Mouse (Mus musculus): Measurements from ENCODE around the gene Gm10147. TPM values are rescaled to one million over a fixed set of nuclear protein-coding genes. Genes with fewer than 3 reads are reported as not detected.
"Not testable (repeated sequence)": the region's sequence is repeated elsewhere in the genome, so short reads cannot be mapped to it uniquely, and the experiment has no call there.

Gm10147 gene
- total RNA-seq (2021) = not detected

- intact Hi-C loops (cut with DNase I); DNase-seq: not testable (repeated sequence)
Measured at GRCm38 (mm10) chrX:28607742-28608141, at the start of gene Gm10147. TSS of gene Gm10147 (minus strand) at chrX:28607842.

Small RNA genes lying within 50 kb of the gene (microRNA-seq; reads per million reads assigned to microRNA genes)
- not detected for gene Gm44499

All from left cerebral cortex, postnatal 4 days (tissue).